Mouse (Mus musculus) forebrain, embryonic 11.5 days (tissue): ENCODE data around the gene Ttpal. TPM values are rescaled to one million over a fixed set of nuclear protein-coding genes. Genes with fewer than 3 reads are reported as not detected.

ENCODE experiments used
- ATAC-seq: fragments of 200-750 bp; cut with Nextera tagmentation; replicated peaks from 2 replicates; pipeline ENCODE4 v1.8.0; 2017; ENCODE audit warnings: moderate TSS enrichment; ENCODE audit not compliant: low FRiP score
- DNase-seq: peaks from one replicate; pipeline ENCODE4 v3.0.0-alpha.2; 2017; ENCODE audit warnings: low spot score
- H3K27ac ChIP-seq: fragments of 300-500 bp; sonication (generic); 2 replicates; pipeline ENCODE4 v1.5.1; 2014; ENCODE audit warnings: low read depth, low read length
- H3K27me3 ChIP-seq: fragments of 300-500 bp; sonication (generic); 2 replicates; pipeline ENCODE4 v1.6.1; 2014; ENCODE audit warnings: mild to moderate bottlenecking, low read length, mixed read lengths; ENCODE audit not compliant: control insufficient read depth, insufficient read depth
- H3K36me3 ChIP-seq: fragments of 300-500 bp; sonication (generic); 2 replicates; pipeline ENCODE4 v1.6.1; 2014; ENCODE audit warnings: mild to moderate bottlenecking, low read length, moderate library complexity, mixed read lengths; ENCODE audit not compliant: control insufficient read depth, insufficient read depth
- H3K4me1 ChIP-seq: fragments of 300-500 bp; sonication (generic); replicated peaks from 2 replicates; pipeline ENCODE4 v1.6.1; 2014; ENCODE audit warnings: low read length, mixed read lengths; ENCODE audit not compliant: control insufficient read depth, insufficient read depth
- H3K4me2 ChIP-seq: fragments of 300-500 bp; sonication (generic); 2 replicates; pipeline ENCODE4 v1.6.1; 2014; ENCODE audit warnings: low read depth, mild to moderate bottlenecking, low read length, moderate library complexity, mixed read lengths; ENCODE audit not compliant: severe bottlenecking
- H3K4me3 ChIP-seq: fragments of 300-500 bp; sonication (generic); 2 replicates; pipeline ENCODE4 v1.5.1; 2014; ENCODE audit warnings: low read depth, low read length
- H3K9ac ChIP-seq: fragments of 300-500 bp; sonication (generic); 2 replicates; pipeline ENCODE4 v1.6.1; 2014; ENCODE audit warnings: low read length
- H3K9me3 ChIP-seq: fragments of 300-500 bp; sonication (generic); 2 replicates; pipeline ENCODE4 v1.6.1; 2016; ENCODE audit warnings: low read length, mixed read lengths; ENCODE audit not compliant: control insufficient read depth
- WGBS: fragments of 180-500 bp; shearing (Covaris S2); extraction: QIAGEN DNeasy Blood & Tissue Kit; methylation state at CpG from one replicate; pipeline ENCODE4 v1.1.7; 2014; 5-methylcytosine and 5-hydroxymethylcytosine counted together
- polyA plus RNA-seq: library from polyadenylated mRNA; unstranded; fragments of >200 nt; fragmentation: Nextera tagmentation; extraction: Ambion mirVana; gene quantifications from 2 replicates; pipeline ENCODE4 v1.2.1, GENCODE M21; 2014

Ttpal gene
- polyA plus RNA-seq, 1 experiment from 2014 or later = 43.5 TPM

- WGBS = 69% methylated on average over 3 of the region's 3 CpGs
- Histone ChIP-seq H3K27me3 (no peaks in the 10 kb centered on the region), H3K4me1 (peaks cover 4% of the 10 kb centered on the region; the same call in 1 of the 2 replicates), H3K9ac (no peak overlapping the region), H3K4me3 (no peak overlapping the region), H3K36me3 (no peaks in the 10 kb centered on the region), H3K9me3 (no peaks in the 10 kb centered on the region), H3K4me2 (no peak overlapping the region), H3K27ac (no peak overlapping the region)
- DNase-seq = no peak
- no peak for ATAC-seq
Observed at GRCm38 (mm10) chr2:163663930-163664329, 61.8 kb downstream of the Ttpal start.

GRCm38 (mm10) chr2:163667045-163667444 lies 64.9 kb downstream of the Ttpal start:
- WGBS = 100% methylated on average over 1 of the region's 1 CpGs
- H3K4me2 ChIP-seq = no peak overlapping the region
- H3K9ac ChIP-seq = no peak overlapping the region
- no peak overlapping the region for H3K4me3 ChIP-seq
- ATAC-seq (no peak), DNase-seq (no peak)
- no peaks in the 10 kb centered on the region for H3K9me3 ChIP-seq
- H3K36me3 ChIP-seq = no peaks in the 10 kb centered on the region
- no peak overlapping the region for H3K27ac ChIP-seq
- no peaks in the 10 kb centered on the region for H3K27me3 ChIP-seq
- H3K4me1 ChIP-seq = no peaks in the 10 kb centered on the region

Other genes starting within 250 kb of the Ttpal start
- 0.08 and 0.25 TPM in 2 replicates for gene Jph2, start 204.3 kb upstream of the Ttpal start, polyA plus RNA-seq
- gene Oser1, start 177.6 kb upstream of the Ttpal start, polyA plus RNA-seq = 80.7 and 85.5 TPM in 2 replicates
- gene Gdap1l1, start 163.8 kb upstream of the Ttpal start, polyA plus RNA-seq = 28.8 and 31.1 TPM in 2 replicates
- 11.3 and 12.5 TPM in 2 replicates for gene Fitm2, start 129.7 kb upstream of the Ttpal start, polyA plus RNA-seq
- gene R3hdml, start 110.0 kb upstream of the Ttpal start, polyA plus RNA-seq = not detected in 2 replicates
- not detected in 2 replicates for gene Hnf4a, start 95.5 kb upstream of the Ttpal start, polyA plus RNA-seq
- 28.9 and 30.7 TPM in 2 replicates for gene Serinc3, start 42.8 kb downstream of the Ttpal start, polyA plus RNA-seq
- gene Pkig, start 56.1 kb downstream of the Ttpal start, polyA plus RNA-seq = 189 and 193 TPM in 2 replicates
- gene Ada, start 147.9 kb downstream of the Ttpal start, polyA plus RNA-seq = 8.1 and 10.1 TPM in 2 replicates
- gene Ccn5, start 218.5 kb downstream of the Ttpal start, polyA plus RNA-seq = 0.25 and 0.32 TPM in 2 replicates